Mouse (Mus musculus) MEL (cell line): Measurements from ENCODE around the gene Ddx4. TPM values are rescaled to one million over a fixed set of nuclear protein-coding genes. Genes with fewer than 3 reads are reported as not detected.
A peak's percentile ranks its signal among the peaks of the same experiment; 100 is the strongest.

ENCODE experiments used
- DNase-seq: peaks from one replicate; pipeline ENCODE4 v3.0.0; 2011; ENCODE audit warnings: low read depth, low spot score
- H3K27ac ChIP-seq: 2 replicates; pipeline ENCODE4 v1.5.1; 2012; ENCODE audit warnings: low read depth, mild to moderate bottlenecking, control low read depth, low read length, moderate library complexity; ENCODE audit not compliant: control insufficient read depth
- H3K27me3 ChIP-seq, 2 experiments: fragments of 150-350 bp in 1 of 2; sonication (generic) in 1 of 2; 2 replicates each; pipeline ENCODE4 v1.6.1; 2012; ENCODE audit warnings: low read length in 2 of 2, mild to moderate bottlenecking in 2 of 2, improper control_type of control experiment in 1 of 2, moderate library complexity in 1 of 2; ENCODE audit not compliant: insufficient read depth in 2 of 2, control insufficient read depth in 1 of 2
- H3K36me3 ChIP-seq, 2 experiments: 2 replicates each; pipeline ENCODE4 v1.6.1; 2012 to 2014; ENCODE audit warnings: low read length in 2 of 2, improper control_type of control experiment in 1 of 2, inconsistent platforms in 1 of 2, mild to moderate bottlenecking in 1 of 2; ENCODE audit not compliant: insufficient read depth in 2 of 2, control insufficient read depth in 1 of 2
- H3K4me1 ChIP-seq, 2 experiments: fragments of 150-350 bp in 1 of 2; sonication (generic) in 1 of 2; 2 replicates each; pipeline ENCODE4 v1.6.1; 2012; ENCODE audit warnings: low read length in 2 of 2, improper control_type of control experiment in 1 of 2, mild to moderate bottlenecking in 1 of 2; ENCODE audit not compliant: insufficient read depth in 2 of 2, control insufficient read depth in 1 of 2
- H3K4me3 ChIP-seq, 2 experiments: fragments of 150-350 bp in 1 of 2; sonication (generic) in 1 of 2; 2 replicates each; pipeline ENCODE4 v1.5.1; 2012; ENCODE audit warnings: low read depth in 2 of 2, low read length in 2 of 2, mild to moderate bottlenecking in 2 of 2, moderate library complexity in 2 of 2, control low read depth in 1 of 2, improper control_type of control experiment in 1 of 2; ENCODE audit not compliant: control insufficient read depth in 1 of 2, insufficient read depth in 1 of 2
- H3K79me2 ChIP-seq: 2 replicates; pipeline ENCODE4 v1.6.1; 2012; ENCODE audit warnings: mild to moderate bottlenecking, low read length, moderate library complexity; ENCODE audit not compliant: control insufficient read depth, poor library complexity, insufficient read depth
- H3K9ac ChIP-seq: 2 replicates; pipeline ENCODE4 v1.6.1; 2012; ENCODE audit warnings: low read depth, mild to moderate bottlenecking, control low read depth, low read length, moderate library complexity; ENCODE audit not compliant: control insufficient read depth, poor library complexity, severe bottlenecking
- H3K9me3 ChIP-seq: fragments of 150-350 bp; sonication (generic); replicated peaks from 2 replicates; pipeline ENCODE4 v1.6.1; 2012; ENCODE audit warnings: mild to moderate bottlenecking, low read length, improper control_type of control experiment, moderate library complexity; ENCODE audit not compliant: insufficient read depth
- BHLHE40 ChIP-seq: IDR thresholded peaks from 2 replicates; pipeline ENCODE4 v1.6.1; 2012; ENCODE audit warnings: low read depth, mild to moderate bottlenecking, inconsistent platforms, low read length, improper control_type of control experiment, borderline replicate concordance
- CHD1 ChIP-seq: IDR thresholded peaks from 2 replicates; pipeline ENCODE4 v1.6.1; 2012; ENCODE audit warnings: low read depth, mild to moderate bottlenecking, inconsistent platforms, low read length, improper control_type of control experiment
- CHD2 ChIP-seq: IDR thresholded peaks from 2 replicates; pipeline ENCODE4 v1.6.1; 2011; ENCODE audit warnings: low read length, improper control_type of control experiment
- ELF1 ChIP-seq: IDR thresholded peaks from 2 replicates; pipeline ENCODE4 v1.6.1; 2014; ENCODE audit warnings: low read depth, mild to moderate bottlenecking, inconsistent platforms, low read length, improper control_type of control experiment, moderate library complexity
- EP300 ChIP-seq, 2 experiments: IDR thresholded peaks; 2 replicates each; pipeline ENCODE4 v1.6.1; 2011; ENCODE audit warnings: improper control_type of control experiment in 2 of 2, low read length in 2 of 2, low read depth in 1 of 2, mild to moderate bottlenecking in 1 of 2
- ETS1 ChIP-seq: IDR thresholded peaks from 2 replicates; pipeline ENCODE4 v1.6.1; 2012; ENCODE audit warnings: low read depth, mild to moderate bottlenecking, inconsistent platforms, low read length, improper control_type of control experiment, moderate library complexity
- GATA1 ChIP-seq: IDR thresholded peaks from 2 replicates; pipeline ENCODE4 v1.6.1; 2011; ENCODE audit warnings: low read depth, low read length, improper control_type of control experiment
- HCFC1 ChIP-seq: IDR thresholded peaks from 2 replicates; pipeline ENCODE4 v1.6.1; 2012; ENCODE audit warnings: low read depth, mild to moderate bottlenecking, inconsistent platforms, low read length, improper control_type of control experiment, moderate library complexity
- JUND ChIP-seq: IDR thresholded peaks from 2 replicates; pipeline ENCODE4 v1.6.1; 2011; ENCODE audit warnings: low read depth, mild to moderate bottlenecking, improper control_type of control experiment, low read length
- KAT2A ChIP-seq: conservative IDR thresholded peaks from 2 replicates; pipeline ENCODE4 v1.6.1; 2012; ENCODE audit warnings: low read depth, low read length, improper control_type of control experiment, inconsistent platforms
- MAX ChIP-seq: IDR thresholded peaks from 2 replicates; pipeline ENCODE4 v1.6.1; 2011; ENCODE audit warnings: low read length, improper control_type of control experiment
- MAZ ChIP-seq: IDR thresholded peaks from 2 replicates; pipeline ENCODE4 v1.6.1; 2012; ENCODE audit warnings: low read depth, mild to moderate bottlenecking, inconsistent platforms, low read length, improper control_type of control experiment
- MXI1 ChIP-seq: IDR thresholded peaks from 2 replicates; pipeline ENCODE4 v1.6.1; 2011; ENCODE audit warnings: mild to moderate bottlenecking, low read depth, low read length, improper control_type of control experiment
- MYB ChIP-seq: IDR thresholded peaks from 2 replicates; pipeline ENCODE4 v1.6.1; 2011; ENCODE audit warnings: mild to moderate bottlenecking, low read depth, low read length, improper control_type of control experiment
- MYC ChIP-seq: IDR thresholded peaks from 2 replicates; pipeline ENCODE4 v1.6.1; 2011; ENCODE audit warnings: low read depth, mild to moderate bottlenecking, low read length, improper control_type of control experiment, moderate library complexity
- NELFE ChIP-seq: IDR thresholded peaks from 2 replicates; pipeline ENCODE4 v1.6.1; 2011; ENCODE audit warnings: low read depth, low read length, improper control_type of control experiment
- NRF1 ChIP-seq: IDR thresholded peaks from 2 replicates; pipeline ENCODE4 v1.6.1; 2014; ENCODE audit warnings: low read depth, mild to moderate bottlenecking, inconsistent platforms, low read length, improper control_type of control experiment, moderate library complexity; ENCODE audit not compliant: poor library complexity, insufficient read depth, severe bottlenecking
- POLR2AphosphoS2 ChIP-seq: IDR thresholded peaks from 2 replicates; pipeline ENCODE4 v1.6.1; 2011; ENCODE audit warnings: low read length, improper control_type of control experiment
- RAD21 ChIP-seq: IDR thresholded peaks from 2 replicates; pipeline ENCODE4 v1.6.1; 2011; ENCODE audit warnings: mild to moderate bottlenecking, low read depth, low read length, improper control_type of control experiment
- RCOR1 ChIP-seq: IDR thresholded peaks from 2 replicates; pipeline ENCODE4 v1.6.1; 2012; ENCODE audit warnings: low read depth, mild to moderate bottlenecking, inconsistent platforms, low read length, improper control_type of control experiment
- SIN3A ChIP-seq: IDR thresholded peaks from 2 replicates; pipeline ENCODE4 v1.6.1; 2012; ENCODE audit warnings: low read length, improper control_type of control experiment, inconsistent platforms
- SMC3 ChIP-seq: IDR thresholded peaks from 2 replicates; pipeline ENCODE4 v1.6.1; 2011; ENCODE audit warnings: low read depth, low read length, improper control_type of control experiment
- TBP ChIP-seq: IDR thresholded peaks from 2 replicates; pipeline ENCODE4 v1.8.0; 2011; ENCODE audit warnings: low read depth, low read length, improper control_type of control experiment
- TCF12 ChIP-seq: IDR thresholded peaks from 2 replicates; pipeline ENCODE4 v1.6.1; 2014; ENCODE audit warnings: low read depth, mild to moderate bottlenecking, inconsistent platforms, low read length, improper control_type of control experiment, moderate library complexity
- UBTF ChIP-seq: IDR thresholded peaks from 2 replicates; pipeline ENCODE4 v1.6.1; 2012; ENCODE audit warnings: low read depth, mild to moderate bottlenecking, inconsistent platforms, low read length, improper control_type of control experiment, moderate library complexity, borderline replicate concordance; ENCODE audit not compliant: insufficient read depth
- USF2 ChIP-seq, 2 experiments: IDR thresholded peaks; 2 replicates each; pipeline ENCODE4 v1.6.1; 2011 to 2012; ENCODE audit warnings: improper control_type of control experiment in 2 of 2, low read length in 2 of 2, borderline replicate concordance in 1 of 2, inconsistent platforms in 1 of 2, low read depth in 1 of 2, mild to moderate bottlenecking in 1 of 2; ENCODE audit not compliant: insufficient read depth in 1 of 2
- ZNF384 ChIP-seq: IDR thresholded peaks from 2 replicates; pipeline ENCODE4 v1.6.1; 2012; ENCODE audit warnings: low read depth, mild to moderate bottlenecking, inconsistent platforms, low read length, improper control_type of control experiment
- polyA plus RNA-seq, 2 experiments: library from polyadenylated mRNA; stranded (reverse) in 1 of 2; unstranded in 1 of 2; fragments of >175 nt in 1 of 2; fragments of >200 nt in 1 of 2; gene quantifications; 2 replicates each; pipeline versions ENCODE4 v1.2.1 to v1.2.4; 2012; ENCODE audit warnings: low replicate concordance in 2 of 2, low read depth in 1 of 2; ENCODE audit not compliant: insufficient read length in 2 of 2, insufficient read depth in 1 of 2, missing spikeins in 1 of 2
- total RNA-seq: library from RNA; depleted of rRNA; stranded (reverse); fragments of 300-350 nt; gene quantifications from 2 replicates; pipeline ENCODE4 v1.2.3, GENCODE M21; 2012

The Ddx4 gene
- total and polyA plus RNA-seq, 3 experiments, result 0.31 to 1.3 TPM; not detected in 1

DNA sequence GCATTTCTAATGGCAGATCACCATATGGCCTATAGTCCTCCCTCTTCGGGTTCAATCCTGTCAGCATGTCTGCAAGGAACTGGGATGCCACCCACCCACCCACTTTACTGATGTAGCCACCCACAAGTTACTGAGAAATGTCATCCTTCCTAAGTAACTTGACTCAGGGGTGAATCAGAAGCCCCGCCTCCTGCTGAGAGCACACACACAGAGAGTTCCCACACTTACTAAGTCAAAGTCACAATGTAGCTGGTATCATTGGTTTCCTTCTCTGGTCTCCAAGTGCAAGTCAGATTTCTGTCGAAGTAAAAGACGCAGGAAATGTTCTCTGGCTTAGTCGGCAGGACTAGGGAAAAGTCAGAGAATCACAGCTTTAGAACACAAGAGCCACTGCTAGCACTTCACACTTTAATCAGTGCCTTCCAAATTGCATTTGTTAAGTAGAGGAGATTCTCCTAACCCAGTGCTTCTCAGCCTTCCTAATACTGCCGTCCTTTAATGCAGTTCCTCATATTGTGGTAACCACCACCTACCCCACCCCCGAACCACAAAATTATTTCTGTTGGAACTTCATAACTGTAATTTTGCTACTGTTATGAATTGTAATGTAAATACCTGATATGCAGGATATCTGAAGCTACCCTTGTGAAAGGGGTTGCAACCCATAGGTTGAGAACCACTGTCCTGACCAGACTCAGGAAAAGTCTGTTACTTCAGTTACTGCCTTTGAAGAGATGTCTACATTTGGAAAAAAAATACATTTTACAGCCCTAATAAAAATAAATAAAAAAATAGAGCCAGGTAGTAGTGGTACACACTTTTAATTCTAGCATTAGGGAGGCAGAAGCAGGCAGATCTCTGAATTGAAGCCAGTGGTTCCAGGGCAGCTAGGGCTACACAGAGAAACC is 100.4 kb downstream of the Ddx4 start:
- H3K9me3 ChIP-seq, result no peaks in the 10 kb centered on the region
- peak overlapping the region; percentile 81 for H3K27ac ChIP-seq
- TF ChIP-seq RAD21 (no peak), MAZ (0 out of 2 replicates have a peak, but pooled peaks have one; percentile 32), MXI1 (0 out of 2 replicates have a peak, but pooled peaks have one; percentile 33), MAX (no peak), MYB (peak; percentile 98), NELFE (peak; percentile 35; the same call in 1 of the 2 replicates), USF2 (IDR thresholded peaks at IDR 0.05; ENCODE audit: borderline replicate concordance in 1 of 2, insufficient read depth in 1 of 2, low read depth in 1 of 2, low read length in 2 of 2) (no peak), POLR2AphosphoS2 (no peak), BHLHE40 (0 out of 2 replicates have a peak, but pooled peaks have one; percentile 25), ZNF384 (peak; percentile 65), TCF12 (peak; percentile 65), CHD1 (0 out of 2 replicates have a peak, but pooled peaks have one; percentile 83), GATA1 (0 out of 2 replicates have a peak, but pooled peaks have one; percentile 3), SMC3 (no peak), CHD2 (no peak), NRF1 (no peak), UBTF (no peak), KAT2A (no peak), RCOR1 (peak; percentile 90), ETS1 (peak; percentile 71), EP300 (IDR thresholded peaks at IDR 0.05; ENCODE audit: low read depth in 1 of 2, low read length in 2 of 2) (peak; percentile 83 to 96), MYC (no peak), ELF1 (no peak), HCFC1 (no peak), SIN3A (peak; percentile 63), TBP (0 out of 2 replicates have a peak, but pooled peaks have one; percentile 46), JUND (0 out of 2 replicates have a peak, but pooled peaks have one; percentile 22)
- TF ChIP-seq, all 39 proteins: peak for 15
- Histone ChIP-seq H3K4me1 (peaks cover 9 to 13% of the 10 kb centered on the region in 2 experiments), H3K79me2 (no peaks in the 10 kb centered on the region), H3K27me3 (no peaks in the 10 kb centered on the region), H3K36me3 (peaks cover 0 to 8% of the 10 kb centered on the region in 2 experiments; a peak in 2 of 4 replicates), H3K4me3 (peak overlapping the region; percentile 31 to 38; a peak in 3 of 4 replicates), H3K9ac (peak overlapping the region; percentile 24; the same call in 1 of the 2 replicates)
- DNase-seq, result peak; percentile 83
